Mouse (Mus musculus): ENCODE measurements around the gene Adarb1.

Gene Adarb1

DNA sequence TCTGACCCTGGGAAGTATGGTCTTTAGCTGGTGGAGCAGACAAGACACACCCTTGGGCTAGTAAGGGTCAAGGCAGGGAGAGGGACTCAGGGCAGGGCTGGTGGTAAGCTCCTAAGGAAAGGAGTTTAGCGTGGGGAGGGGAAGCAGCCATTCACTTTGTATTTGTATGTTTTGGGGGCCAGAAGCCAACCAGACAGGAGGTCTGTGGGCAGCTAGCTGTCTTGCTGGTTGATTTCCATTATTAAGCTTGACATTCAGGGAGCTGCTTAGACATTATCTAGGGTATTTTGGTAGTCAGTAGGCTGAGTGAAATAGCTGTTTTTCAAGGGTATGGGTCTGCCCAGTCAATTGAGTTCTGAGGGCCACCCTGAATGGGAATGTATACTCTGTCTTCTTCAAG, 20.0 kb upstream of the Adarb1 start:
- intact Hi-C loops (cut with DNase I): no loop called here

GRCm38 (mm10) chr10:77435343-77435742, 17.3 kb upstream of the Adarb1 start:
- intact Hi-C loops (cut with DNase I): no loop called here

DNA sequence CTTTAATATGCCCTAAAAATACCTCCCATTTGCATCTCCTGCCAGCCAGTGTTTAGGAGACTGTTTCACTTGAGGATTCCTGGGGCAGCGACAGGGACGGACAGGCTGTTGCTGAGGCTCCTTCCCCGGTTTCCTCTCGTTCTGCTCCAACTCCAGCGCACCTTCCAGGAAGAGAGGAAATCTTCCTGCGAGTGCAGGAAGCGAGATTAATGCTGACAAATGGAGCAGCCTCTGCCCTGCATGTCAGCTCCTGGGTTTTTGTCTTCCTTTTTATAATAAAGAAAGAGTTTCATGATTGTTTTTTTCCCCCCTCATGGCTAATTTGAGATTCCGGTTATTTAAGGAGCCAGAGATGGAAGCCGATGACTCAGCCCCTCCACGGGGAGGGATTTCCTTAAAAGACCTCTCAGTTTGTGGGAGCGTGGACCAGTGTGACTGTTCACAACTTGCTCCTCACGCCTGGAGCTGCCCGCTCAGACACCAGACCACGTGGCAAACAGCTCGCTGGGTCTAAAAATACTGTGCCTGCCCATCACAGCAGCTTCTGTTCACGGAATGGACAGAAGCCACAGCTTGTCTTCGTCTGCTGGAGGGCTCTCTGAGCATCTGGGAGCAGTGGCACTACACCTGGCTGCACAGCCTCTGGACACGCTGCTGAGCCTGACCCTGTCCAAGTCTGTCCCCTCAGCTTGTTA, 16.5 kb upstream of the Adarb1 start:
- intact Hi-C loops (cut with DNase I): no loop called here

DNA sequence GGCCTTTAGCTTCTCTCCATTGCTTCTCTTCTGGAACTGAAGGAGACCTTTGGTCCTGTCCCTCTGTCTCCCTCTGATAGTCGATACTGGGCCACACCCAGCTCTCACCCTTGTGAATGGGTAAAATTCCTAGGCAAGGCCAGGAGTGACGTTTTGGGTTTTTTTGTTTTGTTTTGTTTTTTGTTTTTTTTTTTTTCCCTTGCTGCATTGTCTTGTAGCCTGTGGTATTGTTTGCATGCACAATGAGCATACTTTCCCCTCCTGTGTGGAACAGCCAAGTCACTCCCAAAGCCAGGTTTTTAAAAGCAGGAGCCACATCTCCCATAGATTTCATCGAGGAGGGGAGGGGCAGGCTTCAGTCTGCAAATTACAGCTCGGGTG, 16.0 kb upstream of the Adarb1 start:
- intact Hi-C loops (cut with DNase I): no loop called here

DNA sequence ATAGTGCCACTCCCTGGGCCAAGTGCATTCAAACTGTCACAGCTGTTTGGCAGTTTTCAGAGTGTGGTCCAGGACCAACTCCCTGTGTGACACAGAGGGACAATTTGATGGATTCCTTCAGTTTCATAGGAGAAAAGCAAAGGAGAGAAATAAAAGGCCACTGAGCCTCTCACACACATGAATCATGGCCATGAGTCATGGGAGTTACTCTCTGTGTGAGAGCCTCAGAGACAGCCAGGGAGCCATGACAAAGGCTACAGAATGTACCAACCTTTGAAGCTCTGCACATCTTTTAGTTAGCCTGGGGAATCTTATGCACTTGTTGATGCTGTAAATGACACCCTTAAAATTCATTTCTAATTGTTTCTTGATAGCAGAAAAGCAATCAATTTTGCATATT, 12.7 kb upstream of the Adarb1 start:
- intact Hi-C loops (cut with DNase I): no loop called here

- intact Hi-C loops (cut with DNase I): no loop called here
Measured at GRCm38 (mm10) chr10:77429921-77430320, 11.9 kb upstream of the Adarb1 start.

DNA sequence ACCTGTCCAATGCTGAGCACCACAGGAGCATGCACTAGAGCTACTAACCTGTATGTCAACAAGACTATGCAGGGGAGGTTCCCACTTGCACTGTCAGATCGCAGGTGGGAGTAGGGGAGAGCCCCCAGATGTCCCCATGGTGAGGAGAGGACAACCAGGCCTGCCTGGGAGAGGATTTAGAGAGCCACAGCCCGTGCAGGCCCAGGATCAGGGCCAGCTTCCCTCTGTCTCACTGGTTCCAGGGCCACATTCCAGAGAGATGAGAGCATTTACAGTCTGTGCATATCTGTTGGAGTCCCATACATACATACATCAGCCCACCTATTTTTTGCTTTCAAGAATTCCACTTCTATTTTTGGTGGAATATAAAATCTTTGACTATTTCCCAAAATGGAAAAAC, 9.5 kb upstream of the Adarb1 start:
- intact Hi-C loops (cut with DNase I): no loop called here

DNA sequence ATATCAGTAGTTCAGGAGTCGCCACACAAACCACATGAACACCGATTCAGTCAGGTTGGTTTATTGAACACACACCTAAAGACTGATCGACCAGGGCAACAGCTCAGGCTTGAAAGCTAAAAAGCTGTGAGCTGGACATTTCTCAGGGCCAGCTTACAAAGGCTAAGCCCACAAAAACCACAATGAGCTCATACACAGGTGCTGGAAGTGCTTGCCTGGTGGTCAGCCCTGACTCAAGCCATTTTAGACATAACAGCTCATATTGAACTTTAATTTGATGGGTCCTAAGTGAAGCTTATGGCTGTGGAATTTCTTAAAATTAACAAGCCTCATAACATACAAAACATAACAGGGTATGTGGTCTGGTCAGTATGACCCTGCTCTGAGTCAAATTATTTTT, 2.1 kb upstream of the Adarb1 start:
- intact Hi-C loops (cut with DNase I): no loop called here

GRCm38 (mm10) chr10:77417240-77418102, 599 bp downstream of the Adarb1 start:
- intact Hi-C loops (cut with DNase I): no loop called here

- intact Hi-C loops (cut with DNase I): no loop called here
Measured at GRCm38 (mm10) chr10:77416666-77417239, 1.3 kb downstream of the Adarb1 start.

GRCm38 (mm10) chr10:77415867-77416266, 2.2 kb downstream of the Adarb1 start:
- intact Hi-C loops (cut with DNase I): no loop called here

DNA sequence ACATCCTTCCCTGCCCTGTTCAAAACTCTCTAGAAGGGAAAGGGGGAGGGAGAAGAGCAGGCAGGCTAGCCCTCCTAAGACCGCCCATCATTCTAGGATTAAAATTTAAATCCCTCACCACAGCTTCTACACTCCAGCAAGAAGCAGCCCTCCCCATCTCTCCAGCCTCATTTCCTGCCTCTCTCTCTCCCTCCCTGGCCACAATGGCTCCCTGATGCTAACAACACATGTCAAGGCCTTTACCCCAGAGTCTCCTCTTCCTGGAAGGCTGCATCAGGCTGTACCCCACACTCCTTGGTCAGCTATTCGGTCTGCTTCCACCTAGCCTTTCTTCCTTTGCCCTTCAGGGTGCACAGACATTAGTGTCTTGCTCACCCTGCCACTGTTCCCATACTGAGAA, 4.3 kb downstream of the Adarb1 start:
- intact Hi-C loops (cut with DNase I): no loop called here

DNA sequence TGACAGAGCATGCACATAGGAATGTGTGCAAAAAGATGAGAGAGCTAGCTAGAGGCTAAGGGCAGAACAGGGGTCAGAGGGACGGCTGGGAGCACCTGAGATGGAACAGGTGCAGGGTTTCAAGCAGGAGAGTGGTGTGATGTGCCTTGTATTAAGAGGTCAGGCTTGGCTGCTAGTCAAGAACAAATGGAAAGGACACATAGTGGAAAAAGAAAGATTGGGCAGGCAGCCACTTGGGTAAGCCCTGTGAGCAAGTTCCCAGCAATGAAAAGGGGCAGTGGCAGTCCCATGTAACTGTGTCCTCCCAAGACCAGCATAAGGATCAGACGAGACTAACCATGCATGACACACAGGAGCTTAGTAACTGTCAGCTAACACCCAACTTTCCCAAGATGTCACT, 8.9 kb downstream of the Adarb1 start:
- intact Hi-C loops (cut with DNase I): no loop called here

DNA sequence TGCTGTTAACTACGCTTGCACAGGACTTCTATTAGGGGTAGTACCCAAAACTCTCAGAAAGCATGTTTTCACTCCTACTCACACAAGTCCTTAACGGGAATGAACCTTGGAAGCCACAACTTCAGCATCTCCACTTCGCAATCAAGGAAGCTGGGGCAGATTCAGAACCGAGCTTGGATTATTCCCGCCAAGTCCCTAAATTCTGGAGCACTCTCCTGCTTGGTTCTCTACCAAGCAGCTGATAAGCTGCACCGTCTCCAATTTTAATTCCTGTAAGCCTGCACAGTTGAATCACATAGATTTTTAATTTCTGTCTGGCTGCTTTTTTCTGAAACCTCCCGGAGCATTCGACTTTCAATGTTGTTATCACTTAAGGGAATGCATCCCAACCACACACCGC, 9.8 kb downstream of the Adarb1 start:
- intact Hi-C loops (cut with DNase I): no loop called here

GRCm38 (mm10) chr10:77406486-77406885, 11.6 kb downstream of the Adarb1 start:
- intact Hi-C loops (cut with DNase I): no loop called here

DNA sequence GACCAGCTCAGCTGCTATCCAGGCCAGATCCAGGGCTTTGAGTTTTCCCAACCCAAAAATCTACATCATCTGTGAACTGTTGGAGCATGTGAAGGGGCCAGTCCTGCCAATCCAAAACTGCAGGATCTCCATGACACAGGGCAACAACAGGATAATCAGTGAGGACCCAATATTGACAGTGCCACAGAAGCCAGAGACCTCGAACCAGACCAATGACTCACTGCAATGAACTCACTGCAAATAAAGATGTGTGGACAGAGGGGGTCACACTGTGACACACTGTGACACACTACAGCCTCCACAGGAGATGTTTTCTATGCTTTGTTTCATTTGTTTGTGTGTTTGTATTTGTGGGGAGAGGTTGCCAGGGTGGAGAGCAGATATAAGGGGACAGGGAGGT, 15.6 kb downstream of the Adarb1 start:
- intact Hi-C loops (cut with DNase I): no loop called here

DNA sequence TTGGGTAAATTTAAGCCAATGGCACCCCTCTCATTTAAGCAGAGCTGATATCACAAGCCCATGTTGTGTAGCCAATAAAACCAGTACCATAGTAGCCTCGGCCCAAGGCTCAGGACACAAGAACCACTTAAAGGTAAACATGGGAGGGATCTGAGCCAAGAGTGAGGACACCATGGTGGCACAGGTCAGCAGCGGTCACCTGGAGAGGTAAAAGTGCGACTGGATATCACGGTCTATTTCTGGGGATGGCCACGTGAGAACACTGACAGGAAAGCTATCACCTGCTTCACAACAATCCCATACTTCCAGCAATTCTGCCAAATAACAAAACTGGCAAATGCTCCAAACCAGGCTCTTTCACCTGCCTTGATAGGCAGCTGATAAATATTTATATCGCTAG, 17.0 kb downstream of the Adarb1 start:
- intact Hi-C loops (cut with DNase I): no loop called here

DNA sequence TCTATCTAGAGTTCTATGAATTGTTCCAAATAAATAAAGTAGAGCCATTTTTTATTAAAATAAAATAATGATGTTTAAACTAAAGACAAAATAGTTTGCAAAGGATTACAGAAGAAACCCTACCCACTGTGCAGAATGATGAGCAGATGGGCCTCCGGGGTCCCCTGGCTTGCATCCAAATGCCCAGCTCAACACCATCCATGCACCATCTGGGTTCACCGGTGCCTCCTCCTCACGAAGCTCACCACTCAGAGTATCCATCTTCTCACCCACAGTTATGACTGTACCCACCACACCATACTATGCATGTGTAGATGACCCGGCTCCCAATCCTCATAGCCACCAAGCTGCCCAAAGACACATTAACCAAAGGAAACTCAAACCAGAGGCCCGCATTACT, 18.1 kb downstream of the Adarb1 start:
- intact Hi-C loops (cut with DNase I): no loop called here

GRCm38 (mm10) chr10:77398082-77398481, 20.0 kb downstream of the Adarb1 start:
- intact Hi-C loops (cut with DNase I): no loop called here

GRCm38 (mm10) chr10:77397056-77397642, 20.9 kb downstream of the Adarb1 start:
- intact Hi-C loops (cut with DNase I): no loop called here

- intact Hi-C loops (cut with DNase I): no loop called here
Measured at GRCm38 (mm10) chr10:77396015-77396414, 22.1 kb downstream of the Adarb1 start.

- intact Hi-C loops (cut with DNase I): no loop called here
Measured at GRCm38 (mm10) chr10:77391072-77391471, 27.0 kb downstream of the Adarb1 start.
